Mouse (Mus musculus): Measurements from ENCODE around the gene Tmsb15b1. TPM values are rescaled to one million over a fixed set of nuclear protein-coding genes. Genes with fewer than 3 reads are reported as not detected.

Gene Tmsb15b1
- total RNA-seq (2023) = 4.9 TPM in 1 of 2 replicates, not detected in the other

GRCm38 (mm10) chrX:136976424-136977084, at the start of gene Tmsb15b1, which contains the start of gene Tmsb15l:
Gene Tmsb15b1 (minus strand): TSS chrX:136976874.
Gene Tmsb15l (minus strand): TSS chrX:136976869.

GRCm38 (mm10) chrX:136992978-136993547, 16.4 kb upstream of the Tmsb15b1 start, which contains the start of gene Zcchc18:
Gene Zcchc18 (plus strand): TSS chrX:136993155.

GRCm38 (mm10) chrX:136975397-136975796, 1.3 kb downstream of the Tmsb15b1 start, which contains the start of gene Tmsb15b2:
Gene Tmsb15b2 (minus strand): TSS chrX:136975497.

GRCm38 (mm10) chrX:136927031-136927430, 49.6 kb downstream of the Tmsb15b1 start, which contains the start of gene H2bfm:
Gene H2bfm (plus strand): TSS chrX:136927325.

Other genes with a start within 250 kb of the Tmsb15b1 start
- 84.9 and 125 TPM in 2 replicates for gene Morf4l2, start 233.2 kb downstream of the Tmsb15b1 start, total RNA-seq (2023)
- not detected in 2 replicates for gene Glra4, start 196.7 kb downstream of the Tmsb15b1 start, total RNA-seq (2023)
- gene Plp1, start 154.2 kb downstream of the Tmsb15b1 start, total RNA-seq (2023) = 0.43 and 0.47 TPM in 2 replicates
- not detected in 2 replicates for gene Rab9b, start 108.1 kb downstream of the Tmsb15b1 start, total RNA-seq (2023)
- not detected in 2 replicates for gene H2bfm, start 49.5 kb downstream of the Tmsb15b1 start, total RNA-seq (2023)
- gene Tmsb15b2, start 1.4 kb downstream of the Tmsb15b1 start, total RNA-seq (2023) = 5.3 and 6.7 TPM in 2 replicates
- not detected in 2 replicates for gene Tmsb15l, start within 50 bp of the Tmsb15b1 start, total RNA-seq (2023)
- gene Zcchc18, start 16.3 kb upstream of the Tmsb15b1 start, total RNA-seq (2023) = not detected in 2 replicates
- gene Slc25a53, start 61.4 kb upstream of the Tmsb15b1 start, total RNA-seq (2023) = 3.2 and 8.4 TPM in 2 replicates
- gene Fam199x, start 72.7 kb upstream of the Tmsb15b1 start, total RNA-seq (2023) = 2.9 and 3.6 TPM in 2 replicates
- gene Esx1, start 145.2 kb upstream of the Tmsb15b1 start, total RNA-seq (2023) = not detected in 2 replicates

All from neutrophil, adult 65 days (primary cell).